Mouse (Mus musculus): ENCODE data around the gene Colgalt1. TPM values are rescaled to one million over a fixed set of nuclear protein-coding genes. Genes with fewer than 3 reads are reported as not detected.

Colgalt1 gene
- polyA plus RNA-seq, 1 experiment from 2014 or later, result 45.4 TPM

DNA sequence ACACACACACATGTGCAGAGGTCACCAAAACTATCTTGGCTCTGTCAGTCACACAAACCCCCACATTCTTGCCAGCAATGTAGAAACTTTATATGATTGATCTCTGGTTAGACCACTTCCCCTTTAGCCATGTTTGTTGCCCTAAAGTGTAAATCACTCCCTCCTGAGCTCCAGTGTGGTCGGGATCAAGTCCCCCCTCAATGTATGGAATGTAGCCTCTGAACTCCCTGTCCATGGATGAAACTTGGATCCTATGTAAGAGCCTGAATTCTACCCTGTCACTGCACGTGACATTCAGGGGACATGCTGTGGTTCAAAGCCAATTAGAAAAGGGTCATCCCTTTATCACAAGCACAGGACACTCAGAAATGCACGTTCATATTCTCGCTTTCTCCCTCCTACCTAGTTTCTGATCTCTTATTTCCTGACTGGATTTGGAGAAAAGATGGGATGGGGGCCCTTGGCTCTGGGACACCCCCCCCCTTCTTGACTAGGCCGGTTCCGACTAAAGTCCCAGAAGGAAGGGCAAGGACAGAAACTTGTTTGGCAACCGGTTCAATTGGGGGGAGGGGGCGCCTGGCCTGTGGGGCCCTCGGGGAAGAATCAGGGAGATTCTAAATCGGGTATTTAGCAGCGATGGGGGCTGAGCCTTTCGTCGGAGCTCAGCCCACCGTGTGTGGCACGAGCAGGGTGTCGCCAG is 17.7 kb downstream of the Colgalt1 start:
- peaks cover 10% of the 10 kb centered on the region for H3K36me3 ChIP-seq (ENCODE audit: control insufficient read depth, insufficient read depth, low read length)

DNA sequence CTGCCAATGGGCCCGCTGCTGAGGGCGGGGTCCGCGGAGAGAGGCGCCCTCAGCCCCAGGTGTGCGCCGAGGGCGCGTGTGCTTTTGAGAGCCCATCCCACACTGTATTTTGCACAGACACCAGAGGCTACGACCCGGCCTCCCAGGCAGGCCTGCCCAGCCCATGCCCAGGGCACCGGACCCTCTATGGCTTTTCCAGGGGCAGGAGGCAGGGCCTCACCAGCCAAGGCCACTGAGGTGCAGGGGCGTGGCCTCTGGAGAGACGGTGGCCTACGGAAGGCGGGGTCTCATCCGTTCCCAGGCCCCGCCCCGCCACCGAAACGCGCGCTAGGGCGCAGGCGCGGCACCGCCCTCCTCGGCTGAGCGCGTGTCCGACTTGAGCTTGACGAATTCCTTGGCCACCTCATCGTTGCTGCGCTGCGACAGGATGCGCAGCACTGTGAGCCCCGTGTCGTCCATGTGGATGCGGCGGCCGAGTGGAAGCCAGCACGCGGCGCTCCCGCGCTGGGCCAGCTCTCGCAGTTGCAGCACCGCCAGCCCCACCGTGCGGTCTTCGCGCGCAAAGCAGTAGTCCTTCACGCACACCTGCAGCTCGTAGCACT is 18.4 kb downstream of the Colgalt1 start:
- WGBS, result under 1% methylated on average over 55 of the region's 55 CpGs
- Histone ChIP-seq H3K27ac (ENCODE audit: low read depth, low read length) (peak overlapping the region; percentile 26; the same call in 1 of the 2 replicates), H3K9ac (ENCODE audit: low read depth, low read length) (peak overlapping the region; percentile 60), H3K4me1 (replicated peaks; ENCODE audit: control insufficient read depth, insufficient read depth, low read length) (peaks cover 25% of the 10 kb centered on the region), H3K27me3 (replicated peaks; ENCODE audit: control insufficient read depth, insufficient read depth, low read length) (peaks cover 32% of the 10 kb centered on the region), H3K36me3 (ENCODE audit: control insufficient read depth, insufficient read depth, low read length) (peaks cover 5% of the 10 kb centered on the region; the same call in 1 of the 2 replicates), H3K9me3 (ENCODE audit: control insufficient read depth, low read length) (no peaks in the 10 kb centered on the region), H3K4me2 (peak overlapping the region; percentile 93), H3K4me3 (ENCODE audit: low read depth, low read length) (peak overlapping the region; percentile 59)
- ATAC-seq (replicated peaks; ENCODE audit: low FRiP score) (peak; percentile 84), DNase-seq (ENCODE audit: low spot score) (peak; percentile 92)

More for the DNA sequence above, 17.7 kb downstream of the Colgalt1 start:
- ATAC-seq (replicated peaks; ENCODE audit: low FRiP score) (no peak), DNase-seq (ENCODE audit: low spot score) (no peak)
- Histone ChIP-seq H3K4me1 (replicated peaks; ENCODE audit: control insufficient read depth, insufficient read depth, low read length) (peaks cover 22% of the 10 kb centered on the region), H3K9me3 (ENCODE audit: control insufficient read depth, low read length) (no peaks in the 10 kb centered on the region), H3K27me3 (replicated peaks; ENCODE audit: control insufficient read depth, insufficient read depth, low read length) (peaks cover 27% of the 10 kb centered on the region), H3K4me2 (peak overlapping the region; percentile 93), H3K27ac (ENCODE audit: low read depth, low read length) (no peak overlapping the region), H3K9ac (ENCODE audit: low read depth, low read length) (peak overlapping the region; percentile 60), H3K4me3 (ENCODE audit: low read depth, low read length) (peak overlapping the region; percentile 59)
- 6% methylated on average over 16 of the region's 16 CpGs for WGBS

DNA sequence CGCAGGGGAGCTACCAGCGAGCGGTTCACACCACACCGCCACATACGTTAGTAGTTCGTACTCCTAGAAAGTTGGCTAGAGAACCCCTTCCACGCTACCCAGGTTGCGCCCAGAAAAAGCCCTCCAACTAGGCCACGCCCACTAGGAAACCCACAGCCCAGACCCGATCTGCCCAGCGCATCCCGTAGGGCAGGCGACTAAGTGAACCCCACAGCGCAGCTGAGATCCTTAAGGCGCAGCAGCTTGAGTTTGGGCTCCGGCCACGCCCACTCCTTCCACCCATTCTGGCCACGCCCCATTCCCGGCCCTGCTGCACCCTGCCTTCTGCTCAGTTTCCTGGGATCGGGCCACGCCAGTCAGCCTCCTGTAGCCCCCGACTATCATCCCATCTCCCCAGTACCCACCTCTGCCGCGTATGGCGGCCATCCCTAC is 19.0 kb downstream of the Colgalt1 start:
- DNase-seq (ENCODE audit: low spot score), result peak; percentile 60
- Histone ChIP-seq H3K36me3 (ENCODE audit: control insufficient read depth, insufficient read depth, low read length) (no peaks in the 10 kb centered on the region; the same call in 1 of the 2 replicates), H3K9me3 (ENCODE audit: control insufficient read depth, low read length) (no peaks in the 10 kb centered on the region), H3K27ac (ENCODE audit: low read depth, low read length) (no peak overlapping the region; the same call in 1 of the 2 replicates), H3K4me1 (replicated peaks; ENCODE audit: control insufficient read depth, insufficient read depth, low read length) (peaks cover 25% of the 10 kb centered on the region), H3K4me3 (ENCODE audit: low read depth, low read length) (peak overlapping the region; percentile 59), H3K9ac (ENCODE audit: low read depth, low read length) (peak overlapping the region; percentile 53), H3K27me3 (replicated peaks; ENCODE audit: control insufficient read depth, insufficient read depth, low read length) (peaks cover 37% of the 10 kb centered on the region), H3K4me2 (peak overlapping the region; percentile 93)
- WGBS, result 5% methylated on average over 25 of the region's 25 CpGs
- ATAC-seq (replicated peaks; ENCODE audit: low FRiP score), result peak; percentile 29

DNA sequence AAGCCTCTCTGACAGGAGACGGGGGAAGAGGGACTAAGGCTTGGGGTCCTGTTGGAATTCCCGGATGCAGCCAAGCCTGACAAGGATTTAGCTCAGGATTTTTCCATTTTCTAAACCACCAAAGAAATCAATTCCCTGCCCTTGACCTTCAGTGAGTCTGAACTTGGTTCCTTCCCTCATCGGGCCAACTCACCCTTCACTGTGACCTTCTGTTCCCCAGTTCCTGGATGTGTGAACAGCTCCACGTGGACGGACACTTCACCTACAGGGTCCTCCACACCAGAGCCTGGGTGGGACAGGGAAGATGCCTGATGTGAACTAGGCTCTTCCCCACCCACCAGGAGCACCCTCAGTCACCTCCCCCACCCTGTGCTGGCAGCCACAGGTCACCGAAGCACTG is 20.0 kb downstream of the Colgalt1 start:
- ATAC-seq (replicated peaks; ENCODE audit: low FRiP score), result no peak
- WGBS, result 79% methylated on average over 6 of the region's 6 CpGs
- peaks cover 42% of the 10 kb centered on the region for H3K27me3 ChIP-seq (replicated peaks; ENCODE audit: control insufficient read depth, insufficient read depth, low read length)

DNA sequence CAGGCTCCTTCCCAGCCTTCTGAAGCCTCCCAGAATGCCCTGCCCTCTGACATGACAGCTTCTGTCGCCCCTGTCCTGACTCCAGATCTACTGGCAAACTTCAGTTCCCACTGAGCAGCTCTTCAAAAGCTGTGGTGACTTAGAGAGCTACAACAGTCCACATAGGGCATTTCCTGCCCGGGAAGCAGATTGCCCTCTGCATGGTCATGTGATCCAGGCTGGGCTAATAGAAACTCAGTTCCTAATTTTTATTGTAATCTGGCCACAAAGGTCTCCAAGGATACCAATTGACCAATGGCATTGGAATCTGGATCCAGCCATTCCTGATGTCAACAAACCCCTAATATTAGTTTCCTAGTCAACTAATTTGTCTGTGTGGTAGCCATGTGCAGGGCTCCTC is 21.1 kb downstream of the Colgalt1 start:
- Histone ChIP-seq H3K4me1 (replicated peaks; ENCODE audit: control insufficient read depth, insufficient read depth, low read length) (peaks cover 25% of the 10 kb centered on the region), H3K4me2 (no peak overlapping the region), H3K27me3 (replicated peaks; ENCODE audit: control insufficient read depth, insufficient read depth, low read length) (peaks cover 42% of the 10 kb centered on the region), H3K27ac (ENCODE audit: low read depth, low read length) (no peak overlapping the region), H3K9me3 (ENCODE audit: control insufficient read depth, low read length) (no peaks in the 10 kb centered on the region), H3K36me3 (ENCODE audit: control insufficient read depth, insufficient read depth, low read length) (no peaks in the 10 kb centered on the region), H3K4me3 (ENCODE audit: low read depth, low read length) (no peak overlapping the region), H3K9ac (ENCODE audit: low read depth, low read length) (no peak overlapping the region)
- no peak for DNase-seq (ENCODE audit: low spot score)
- WGBS, result 56% methylated on average over 2 of the region's 2 CpGs
- ATAC-seq (replicated peaks; ENCODE audit: low FRiP score), result no peak

More for the DNA sequence above, 20.0 kb downstream of the Colgalt1 start:
- no peak overlapping the region for H3K27ac ChIP-seq (ENCODE audit: low read depth, low read length)
- H3K4me2 ChIP-seq, result no peak overlapping the region
- H3K4me3 ChIP-seq (ENCODE audit: low read depth, low read length), result no peak overlapping the region
- H3K9me3 ChIP-seq (ENCODE audit: control insufficient read depth, low read length), result no peaks in the 10 kb centered on the region
- H3K9ac ChIP-seq (ENCODE audit: low read depth, low read length), result no peak overlapping the region
- no peaks in the 10 kb centered on the region; the same call in 1 of the 2 replicates for H3K36me3 ChIP-seq (ENCODE audit: control insufficient read depth, insufficient read depth, low read length)
- H3K4me1 ChIP-seq (replicated peaks; ENCODE audit: control insufficient read depth, insufficient read depth, low read length), result peaks cover 25% of the 10 kb centered on the region
- DNase-seq (ENCODE audit: low spot score), result no peak

DNA sequence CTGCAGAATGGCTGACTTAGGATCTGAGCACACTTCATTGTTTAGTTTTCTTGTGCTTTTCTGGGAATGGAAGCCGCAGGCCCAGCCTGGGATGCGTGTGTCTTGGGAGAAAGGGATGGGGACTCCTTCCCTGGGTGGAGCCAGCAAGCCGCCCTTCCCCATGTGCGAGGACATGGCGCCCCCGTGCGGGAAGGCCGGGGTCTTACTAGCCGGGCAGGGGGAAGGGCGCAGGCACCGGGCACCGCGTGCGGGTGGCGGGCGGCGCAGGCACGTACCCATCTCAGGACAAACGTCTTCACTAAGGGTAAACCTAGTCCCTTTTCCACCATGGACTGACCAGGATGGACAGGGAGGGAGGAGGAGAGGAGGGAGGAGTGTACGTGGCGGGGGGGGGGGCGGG is 22.4 kb downstream of the Colgalt1 start:
- Histone ChIP-seq H3K36me3 (ENCODE audit: control insufficient read depth, insufficient read depth, low read length) (no peaks in the 10 kb centered on the region), H3K9me3 (ENCODE audit: control insufficient read depth, low read length) (no peaks in the 10 kb centered on the region), H3K27me3 (replicated peaks; ENCODE audit: control insufficient read depth, insufficient read depth, low read length) (peaks cover 43% of the 10 kb centered on the region), H3K27ac (ENCODE audit: low read depth, low read length) (no peak overlapping the region), H3K4me1 (replicated peaks; ENCODE audit: control insufficient read depth, insufficient read depth, low read length) (peaks cover 21% of the 10 kb centered on the region), H3K4me3 (ENCODE audit: low read depth, low read length) (no peak overlapping the region; the same call in 1 of the 2 replicates), H3K4me2 (peak overlapping the region; percentile 44), H3K9ac (ENCODE audit: low read depth, low read length) (no peak overlapping the region)
- WGBS, result 5% methylated on average over 19 of the region's 22 CpGs
- DNase-seq (ENCODE audit: low spot score) (peak; percentile 58), ATAC-seq (replicated peaks; ENCODE audit: low FRiP score) (no peak)

DNA sequence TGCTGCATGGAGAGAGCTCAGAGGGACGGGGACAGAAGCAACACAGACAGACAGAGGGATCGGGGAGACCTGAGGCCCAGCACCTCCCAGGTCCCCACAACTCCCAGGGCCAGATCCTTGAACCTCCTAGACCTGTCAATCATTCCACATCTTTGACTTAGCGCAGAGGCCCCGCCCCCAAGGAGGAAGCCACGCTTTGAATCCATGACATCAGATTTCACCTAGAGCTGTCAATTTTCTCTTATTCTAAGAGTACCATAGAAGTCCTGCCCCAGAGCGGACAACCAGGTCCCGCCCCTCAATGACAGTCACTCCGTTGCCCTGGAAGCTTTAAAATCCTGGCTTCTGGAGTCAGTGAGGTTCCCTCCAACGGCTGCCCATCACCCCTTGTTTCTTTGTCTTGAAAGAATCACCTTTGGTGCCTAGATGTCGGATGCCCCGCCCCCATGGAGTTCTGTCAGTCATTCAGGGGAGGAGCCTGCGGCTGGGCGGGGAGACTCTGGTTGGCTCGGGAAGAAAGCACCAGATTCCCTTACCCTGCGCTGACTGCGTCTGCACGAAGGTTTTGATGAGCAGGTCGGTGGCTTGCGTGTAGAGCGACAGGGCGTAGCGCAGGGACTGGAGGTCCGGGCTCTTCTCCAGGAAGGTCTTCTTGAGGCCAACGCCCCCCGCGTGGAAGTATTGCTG is 23.3 kb downstream of the Colgalt1 start:
- no peak overlapping the region for H3K27ac ChIP-seq (ENCODE audit: low read depth, low read length)
- WGBS, result 2% methylated on average over 26 of the region's 26 CpGs
- no peaks in the 10 kb centered on the region for H3K36me3 ChIP-seq (ENCODE audit: control insufficient read depth, insufficient read depth, low read length)
- peaks cover 12% of the 10 kb centered on the region for H3K4me1 ChIP-seq (replicated peaks; ENCODE audit: control insufficient read depth, insufficient read depth, low read length)
- H3K27me3 ChIP-seq (replicated peaks; ENCODE audit: control insufficient read depth, insufficient read depth, low read length), result peaks cover 51% of the 10 kb centered on the region
- DNase-seq (ENCODE audit: low spot score), result peak; percentile 75
- H3K4me2 ChIP-seq, result peak overlapping the region; percentile 54
- no peaks in the 10 kb centered on the region for H3K9me3 ChIP-seq (ENCODE audit: control insufficient read depth, low read length)
- peak; percentile 60 for ATAC-seq (replicated peaks; ENCODE audit: low FRiP score)
- H3K9ac ChIP-seq (ENCODE audit: low read depth, low read length), result no peak overlapping the region; the same call in 1 of the 2 replicates
- peak overlapping the region; percentile 6; the same call in 1 of the 2 replicates for H3K4me3 ChIP-seq (ENCODE audit: low read depth, low read length)

DNA sequence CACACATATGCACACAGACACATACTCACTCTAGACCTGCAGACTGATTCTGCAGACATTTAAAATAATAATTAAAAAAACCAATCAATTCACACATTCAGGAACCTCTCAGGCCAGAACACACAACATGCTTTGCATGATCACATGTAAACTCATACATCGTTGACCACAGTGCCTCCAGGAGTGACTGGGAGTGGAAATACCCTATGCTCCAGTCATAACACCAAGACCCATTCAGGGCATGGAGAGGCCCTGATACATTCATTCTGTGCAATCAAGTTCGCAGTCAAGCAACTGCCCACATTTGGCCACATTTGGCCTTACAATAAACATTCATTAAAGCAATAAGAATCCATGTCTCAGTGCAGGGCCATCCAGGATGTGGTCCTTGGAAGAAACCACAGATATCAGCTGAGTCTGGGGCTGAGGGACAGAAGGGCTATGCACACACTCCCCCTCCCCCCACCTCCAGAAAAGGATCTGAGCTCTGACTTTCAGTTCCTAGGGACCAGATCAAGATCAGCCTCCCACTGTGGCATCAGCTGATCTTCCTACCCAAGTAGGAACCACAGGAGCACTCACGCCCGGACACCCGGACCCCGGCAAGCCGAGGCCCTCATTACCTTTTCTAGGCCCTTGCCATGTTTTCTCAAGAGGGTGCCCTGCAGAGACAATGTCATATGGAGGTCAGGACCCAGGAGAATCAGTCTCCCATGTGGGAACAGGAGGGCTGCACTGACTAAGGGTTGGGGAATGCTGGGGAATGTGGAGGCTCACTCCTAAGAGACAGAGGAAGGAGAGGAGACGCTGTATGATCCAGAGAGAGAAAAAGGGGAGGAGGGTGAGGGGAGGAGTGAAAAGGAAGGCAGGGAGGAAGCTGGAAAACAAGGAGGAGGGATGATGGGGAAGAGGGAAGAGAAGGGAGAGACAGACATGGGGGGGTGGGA is 26.6 kb downstream of the Colgalt1 start:
- ATAC-seq (replicated peaks; ENCODE audit: low FRiP score) (no peak), DNase-seq (ENCODE audit: low spot score) (no peak)
- no peak overlapping the region for H3K27ac ChIP-seq (ENCODE audit: low read depth, low read length)
- no peaks in the 10 kb centered on the region for H3K36me3 ChIP-seq (ENCODE audit: control insufficient read depth, insufficient read depth, low read length)
- no peak overlapping the region for H3K4me3 ChIP-seq (ENCODE audit: low read depth, low read length)
- H3K4me1 ChIP-seq (replicated peaks; ENCODE audit: control insufficient read depth, insufficient read depth, low read length), result peaks cover 4% of the 10 kb centered on the region
- H3K4me2 ChIP-seq, result no peak overlapping the region
- peaks cover 37% of the 10 kb centered on the region for H3K27me3 ChIP-seq (replicated peaks; ENCODE audit: control insufficient read depth, insufficient read depth, low read length)
- 54% methylated on average over 8 of the region's 8 CpGs for WGBS
- H3K9ac ChIP-seq (ENCODE audit: low read depth, low read length), result no peak overlapping the region
- H3K9me3 ChIP-seq (ENCODE audit: control insufficient read depth, low read length), result no peaks in the 10 kb centered on the region

Data from liver, embryonic 11.5 days (tissue).